Mouse (Mus musculus) embryonic fibroblast, embryonic 13.5 days (primary cell): ENCODE data around the gene Tm9sf2.

ENCODE experiments used
- CTCF ChIP-seq: IDR thresholded peaks from 2 replicates; pipeline ENCODE4 v1.5.1; 2011; ENCODE audit warnings: mild to moderate bottlenecking, control low read depth, low read length, moderate library complexity, borderline replicate concordance; ENCODE audit not compliant: insufficient read depth
- POLR2A ChIP-seq: IDR thresholded peaks from 2 replicates; pipeline ENCODE4 v1.6.1; 2011; ENCODE audit warnings: low read depth, mild to moderate bottlenecking, control low read depth, low read length, moderate library complexity

DNA sequence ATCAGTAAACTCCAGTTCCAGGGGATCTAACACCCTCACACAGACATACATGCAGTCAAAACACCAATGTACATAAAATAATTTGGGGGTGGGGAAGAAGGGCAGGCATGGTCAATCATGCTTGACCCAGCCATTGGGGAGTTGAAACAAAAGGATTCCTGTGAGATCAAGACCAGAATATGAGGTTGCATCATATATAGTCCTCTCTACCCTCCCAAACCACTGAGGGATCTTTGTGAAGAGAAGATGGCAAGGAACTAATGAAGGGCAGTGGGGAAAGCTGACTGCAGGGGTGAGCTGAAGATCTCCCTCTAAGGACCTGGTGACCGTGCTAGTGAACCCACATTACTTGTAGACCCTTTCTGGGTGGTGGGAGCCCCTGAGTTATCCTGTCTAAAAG, 54.1 kb downstream of the Tm9sf2 start:
- no peak for TF ChIP-seq CTCF
- no peak for TF ChIP-seq POLR2A
